Mouse (Mus musculus): ENCODE results near the gene Mfsd2a.

DNA sequence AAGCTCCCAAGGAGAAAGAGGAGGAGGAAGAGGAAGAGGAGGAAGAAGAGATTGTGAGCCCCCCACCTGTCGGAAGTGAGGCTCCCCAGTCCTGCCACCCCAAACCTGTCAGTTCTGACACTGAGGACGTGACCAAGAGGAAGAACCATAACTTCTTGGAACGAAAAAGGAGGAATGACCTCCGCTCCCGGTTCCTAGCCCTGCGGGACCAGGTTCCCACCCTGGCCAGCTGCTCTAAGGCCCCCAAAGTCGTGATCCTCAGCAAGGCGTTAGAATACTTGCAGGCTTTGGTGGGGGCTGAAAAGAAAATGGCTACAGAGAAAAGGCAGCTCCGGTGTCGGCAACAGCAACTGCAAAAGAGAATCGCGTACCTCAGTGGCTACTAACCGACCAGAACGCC, 39.1 kb upstream of the Mfsd2a start:
- TF ChIP-seq CTCF (conservative IDR thresholded peaks at IDR 0.05; ENCODE audit: insufficient read depth, insufficient read length, low read depth, low read length): no peak
- TF ChIP-seq POLR2A (IDR thresholded peaks at IDR 0.05; ENCODE audit: low read depth, low read length): no peak

Data from kidney, adult 2 months (tissue).